Mouse (Mus musculus) myocyte (in vitro differentiated cells): ENCODE results near the gene Rmnd5a. TPM values are rescaled to one million over a fixed set of nuclear protein-coding genes. Genes with fewer than 3 reads are reported as not detected.

Experiments
- H3K27me3 ChIP-seq: one replicate; pipeline ENCODE4 v1.6.1; 2011; ENCODE audit not compliant: control insufficient read depth, insufficient read depth, insufficient read length
- H3K36me3 ChIP-seq: one replicate; pipeline ENCODE4 v1.6.1; 2011; ENCODE audit not compliant: control insufficient read depth, insufficient read depth
- H3K4me2 ChIP-seq: one replicate; pipeline ENCODE4 v1.6.1; 2011; ENCODE audit warnings: low read depth, control low read depth
- H3K4me3 ChIP-seq: one replicate; pipeline ENCODE4 v1.5.1; 2011; ENCODE audit warnings: mild to moderate bottlenecking, control low read depth, moderate library complexity
- H3K79me2 ChIP-seq: one replicate; pipeline ENCODE4 v1.6.1; 2011; ENCODE audit not compliant: control insufficient read depth, insufficient read depth
- H3ac ChIP-seq: one replicate; pipeline ENCODE4 v1.6.1; 2011; ENCODE audit not compliant: control insufficient read depth, insufficient read length
- CEBPB ChIP-seq: IDR thresholded peaks from 2 replicates; pipeline ENCODE4 v1.6.1; 2011; ENCODE audit warnings: mild to moderate bottlenecking, moderate library complexity; ENCODE audit not compliant: poor library complexity, insufficient read depth, severe bottlenecking
- E2F4 ChIP-seq: IDR thresholded peaks from one replicate; pipeline ENCODE4 v1.6.1; 2011; ENCODE audit warnings: mild to moderate bottlenecking, control low read depth, moderate library complexity; ENCODE audit not compliant: insufficient read depth
- MAX ChIP-seq: IDR thresholded peaks from one replicate; pipeline ENCODE4 v1.6.1; 2011; ENCODE audit warnings: low read depth, mild to moderate bottlenecking, control low read depth
- MYOD1 ChIP-seq, 3 experiments: IDR thresholded peaks; one replicate each; pipeline ENCODE4 v1.6.1; 2011; ENCODE audit warnings: control low read depth in 2 of 3, low read depth in 2 of 3, mild to moderate bottlenecking in 2 of 3, moderate library complexity in 1 of 3; ENCODE audit not compliant: insufficient read length in 2 of 3, control insufficient read depth in 1 of 3
- MYOG ChIP-seq, 3 experiments: IDR thresholded peaks; one replicate each; pipeline ENCODE4 v1.6.1; 2011; ENCODE audit warnings: control low read depth in 2 of 3, low read depth in 2 of 3, mild to moderate bottlenecking in 2 of 3; ENCODE audit not compliant: insufficient read length in 2 of 3, control insufficient read depth in 1 of 3, insufficient read depth in 1 of 3
- POLR2A ChIP-seq: IDR thresholded peaks from one replicate; pipeline ENCODE4 v1.6.1; 2011; ENCODE audit warnings: low read depth, mild to moderate bottlenecking, control low read depth, moderate library complexity; ENCODE audit not compliant: insufficient read length
- POLR2AphosphoS2 ChIP-seq: IDR thresholded peaks from one replicate; pipeline ENCODE4 v1.6.1; 2011; ENCODE audit warnings: low read depth, control low read depth; ENCODE audit not compliant: insufficient read length
- REST ChIP-seq: IDR thresholded peaks from one replicate; pipeline ENCODE4 v1.6.1; 2011; ENCODE audit warnings: mild to moderate bottlenecking, control low read depth, moderate library complexity; ENCODE audit not compliant: insufficient read depth, insufficient read length
- SRF ChIP-seq: IDR thresholded peaks from one replicate; pipeline ENCODE4 v1.6.1; 2011; ENCODE audit warnings: low read depth; ENCODE audit not compliant: control insufficient read depth, insufficient read length
- TCF12 ChIP-seq: IDR thresholded peaks from one replicate; pipeline ENCODE4 v1.6.1; 2011; ENCODE audit warnings: mild to moderate bottlenecking, control low read depth; ENCODE audit not compliant: poor library complexity, insufficient read depth, severe bottlenecking
- TCF3 ChIP-seq: IDR thresholded peaks from one replicate; pipeline ENCODE4 v1.6.1; 2011; ENCODE audit warnings: low read depth, control low read depth; ENCODE audit not compliant: insufficient read length
- USF1 ChIP-seq: IDR thresholded peaks from one replicate; pipeline ENCODE4 v1.6.1; 2011; ENCODE audit warnings: low read depth, mild to moderate bottlenecking, control low read depth, moderate library complexity
- polyA plus RNA-seq: library from polyadenylated mRNA; unstranded; fragments of >200 nt; fragmentation: generic; extraction: Trizol; gene quantifications from one replicate; pipeline ENCODE4 v1.2.1, GENCODE M21; 2012; ENCODE audit warnings: missing spikeins

Rmnd5a gene
- polyA plus RNA-seq, 1 experiment: 12.2 TPM

- Histone ChIP-seq H3K27me3 (peaks cover 11% of the 10 kb centered on the region), H3K4me2 (no peak overlapping the region), H3K79me2 (no peaks in the 10 kb centered on the region), H3K4me3 (no peak overlapping the region), H3K36me3 (no peaks in the 10 kb centered on the region), H3ac (no peak overlapping the region)
- TF ChIP-seq E2F4: no peak
- TF ChIP-seq REST: no peak
- no peak for TF ChIP-seq TCF12
- no peak for TF ChIP-seq POLR2AphosphoS2
- TF ChIP-seq MYOG (IDR thresholded peaks at IDR 0.05; ENCODE audit: control insufficient read depth in 1 of 3, insufficient read depth in 1 of 3, insufficient read length in 2 of 3, low read depth in 2 of 3): no peak
- TF ChIP-seq POLR2A: no peak
- no peak for TF ChIP-seq MAX
- TF ChIP-seq CEBPB: no peak
- no peak for TF ChIP-seq SRF
- no peak for TF ChIP-seq TCF3
- TF ChIP-seq USF1: no peak
- no peak for TF ChIP-seq MYOD1 (IDR thresholded peaks at IDR 0.05; ENCODE audit: control insufficient read depth in 1 of 3, insufficient read length in 2 of 3, low read depth in 2 of 3)
These were observed 4.3 kb upstream of the Rmnd5a start for GRCm38 (mm10) chr6:71444756-71445155.

- TF ChIP-seq POLR2AphosphoS2: no peak
- no peak for TF ChIP-seq POLR2A
- no peak for TF ChIP-seq MAX
- TF ChIP-seq MYOD1 (IDR thresholded peaks at IDR 0.05; ENCODE audit: control insufficient read depth in 1 of 3, insufficient read length in 2 of 3, low read depth in 2 of 3): no peak
- TF ChIP-seq REST: no peak
- TF ChIP-seq CEBPB: no peak
- TF ChIP-seq SRF: no peak
- TF ChIP-seq TCF12: no peak
- TF ChIP-seq E2F4: no peak
- TF ChIP-seq TCF3: no peak
- TF ChIP-seq USF1: no peak
- H3K36me3 ChIP-seq: no peaks in the 10 kb centered on the region
- H3K79me2 ChIP-seq: peaks cover 20% of the 10 kb centered on the region
- no peak overlapping the region for H3ac ChIP-seq
- H3K4me2 ChIP-seq: no peak overlapping the region
- no peak overlapping the region for H3K4me3 ChIP-seq
- no peaks in the 10 kb centered on the region for H3K27me3 ChIP-seq
These were observed 1.7 kb upstream of the Rmnd5a start for GRCm38 (mm10) chr6:71442130-71442529.

GRCm38 (mm10) chr6:71441251-71441580 lies 779 bp upstream of the Rmnd5a start:
- TF ChIP-seq TCF12 (no peak), POLR2AphosphoS2 (no peak), POLR2A (no peak), REST (no peak), MAX (no peak), E2F4 (no peak), MYOG (IDR thresholded peaks at IDR 0.05; ENCODE audit: control insufficient read depth in 1 of 3, insufficient read depth in 1 of 3, insufficient read length in 2 of 3, low read depth in 2 of 3) (no peak), TCF3 (no peak), USF1 (no peak), CEBPB (no peak), SRF (no peak), MYOD1 (IDR thresholded peaks at IDR 0.05; ENCODE audit: control insufficient read depth in 1 of 3, insufficient read length in 2 of 3, low read depth in 2 of 3) (no peak)
- peak overlapping the region; percentile 89 for H3ac ChIP-seq
- H3K36me3 ChIP-seq: no peaks in the 10 kb centered on the region
- H3K79me2 ChIP-seq: peaks cover 24% of the 10 kb centered on the region
- H3K27me3 ChIP-seq: no peaks in the 10 kb centered on the region
- peak overlapping the region; percentile 44 for H3K4me3 ChIP-seq
- peak overlapping the region; percentile 82 for H3K4me2 ChIP-seq

GRCm38 (mm10) chr6:71440217-71440491 lies 283 bp downstream of the Rmnd5a start:
- H3K79me2 ChIP-seq: peaks cover 24% of the 10 kb centered on the region
- TF ChIP-seq MYOG (IDR thresholded peaks at IDR 0.05; ENCODE audit: control insufficient read depth in 1 of 3, insufficient read depth in 1 of 3, insufficient read length in 2 of 3, low read depth in 2 of 3) (no peak), USF1 (no peak), TCF3 (no peak), E2F4 (no peak), MYOD1 (IDR thresholded peaks at IDR 0.05; ENCODE audit: control insufficient read depth in 1 of 3, insufficient read length in 2 of 3, low read depth in 2 of 3) (no peak), TCF12 (no peak), SRF (no peak), CEBPB (no peak), POLR2AphosphoS2 (no peak), MAX (no peak), REST (no peak), POLR2A (no peak)
- H3K27me3 ChIP-seq: no peaks in the 10 kb centered on the region
- H3K36me3 ChIP-seq: no peaks in the 10 kb centered on the region
- peak overlapping the region; percentile 44 for H3K4me3 ChIP-seq
- peak overlapping the region; percentile 89 for H3ac ChIP-seq
- H3K4me2 ChIP-seq: peak overlapping the region; percentile 88
